Mouse (Mus musculus) C2C12 (cell line): ENCODE measurements around the gene Mag.

Experiments used
- CTCF ChIP-seq: IDR thresholded peaks from one replicate; pipeline ENCODE4 v1.5.1; 2011; ENCODE audit not compliant: control insufficient read depth, insufficient read depth, insufficient read length
- USF1 ChIP-seq: IDR thresholded peaks from one replicate; pipeline ENCODE4 v1.6.1; 2011; ENCODE audit warnings: low read depth, mild to moderate bottlenecking, control low read depth, moderate library complexity

DNA sequence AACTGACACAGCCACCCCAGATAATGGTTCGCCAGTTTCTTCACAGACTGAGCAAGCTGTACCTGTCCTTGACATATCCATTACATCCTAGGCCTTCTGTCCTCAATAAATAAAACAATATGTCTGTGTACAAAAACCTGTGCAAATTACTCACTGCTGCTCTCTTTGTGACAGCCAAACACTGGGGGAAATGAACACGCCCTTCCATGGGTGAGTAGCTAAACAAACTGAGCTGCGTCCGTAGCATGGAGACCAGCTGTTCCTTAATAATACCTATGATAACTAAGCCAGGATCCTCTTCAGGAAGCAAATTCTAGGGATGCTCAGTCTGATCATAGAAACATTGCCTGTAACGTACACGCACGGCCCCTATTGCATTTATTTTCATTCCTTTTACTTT, 25.9 kb downstream of the Mag start:
- TF ChIP-seq CTCF, result no peak
- TF ChIP-seq USF1, result no peak
